Mouse (Mus musculus): Measurements from ENCODE around the gene Bak1. TPM values are rescaled to one million over a fixed set of nuclear protein-coding genes. Genes with fewer than 3 reads are reported as not detected.

Gene Bak1
- total RNA-seq (2014; fragmentation: Nextera tagmentation) (91.5 and 117 TPM in 2 replicates), total RNA-seq (2017) (37.5 and 38.6 TPM in 2 replicates)

- peak; percentile 26; the same call in 1 of the 2 replicates for ATAC-seq (replicated peaks; ENCODE audit: low FRiP score, low TSS enrichment, poor library complexity, severe bottlenecking)
Observed at GRCm38 (mm10) chr17:27028909-27029308, at the start of gene Bak1. TSS of gene Bak1 (minus strand) at chr17:27029009.

DNA sequence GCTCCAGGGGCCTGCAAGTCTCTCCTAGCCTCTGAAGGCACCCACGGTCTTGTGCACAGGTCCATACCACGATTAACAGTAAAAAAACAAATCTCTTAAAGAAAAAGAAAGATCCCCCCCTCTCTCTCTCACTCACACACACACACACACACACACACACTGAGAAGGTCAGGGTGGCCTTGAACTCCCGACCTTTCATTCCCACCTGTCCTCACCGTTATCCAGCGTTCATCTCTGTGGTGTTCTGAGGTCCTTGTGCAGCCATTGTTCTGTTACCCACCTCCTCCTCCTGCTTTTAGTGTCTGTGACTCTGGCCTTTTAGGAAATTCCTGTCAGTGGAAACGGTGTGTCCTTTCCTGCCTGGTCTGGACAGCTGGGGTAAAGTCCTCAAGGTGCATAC is 49.7 kb upstream of the Bak1 start:
- ATAC-seq (replicated peaks; ENCODE audit: low FRiP score, low TSS enrichment, poor library complexity, severe bottlenecking), result no peak

DNA sequence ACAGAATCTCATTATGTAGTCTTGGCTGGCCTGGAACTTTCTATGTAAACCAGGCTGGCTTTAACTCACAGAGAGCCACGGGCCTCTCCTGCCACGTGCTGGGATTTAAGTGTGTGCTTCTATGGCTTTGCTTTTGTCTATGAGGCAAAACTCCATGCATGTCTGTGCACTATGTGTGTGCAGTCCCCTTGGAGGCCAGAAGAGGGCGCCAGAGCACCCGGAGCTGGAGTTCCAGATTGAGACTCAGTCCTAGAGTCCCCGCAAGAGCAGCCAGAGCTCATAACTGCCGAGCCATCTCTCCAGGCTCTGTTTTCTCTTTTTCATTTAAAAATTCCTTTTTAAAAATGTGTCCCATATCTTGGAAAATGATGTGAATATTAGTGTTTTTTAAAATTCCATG is 49.1 kb upstream of the Bak1 start:
- no peak for ATAC-seq (replicated peaks; ENCODE audit: low FRiP score, low TSS enrichment, poor library complexity, severe bottlenecking)

- ATAC-seq (replicated peaks; ENCODE audit: low FRiP score, low TSS enrichment, poor library complexity, severe bottlenecking), result no peak
Observed at GRCm38 (mm10) chr17:27077133-27077532, 48.3 kb upstream of the Bak1 start.

- no peak for ATAC-seq (replicated peaks; ENCODE audit: low FRiP score, low TSS enrichment, poor library complexity, severe bottlenecking)
Observed at GRCm38 (mm10) chr17:27074849-27075745, 46.3 kb upstream of the Bak1 start.

GRCm38 (mm10) chr17:27074236-27074635 is 45.4 kb upstream of the Bak1 start:
- ATAC-seq (replicated peaks; ENCODE audit: low FRiP score, low TSS enrichment, poor library complexity, severe bottlenecking), result no peak

GRCm38 (mm10) chr17:27073778-27074177 is 45.0 kb upstream of the Bak1 start:
- no peak for ATAC-seq (replicated peaks; ENCODE audit: low FRiP score, low TSS enrichment, poor library complexity, severe bottlenecking)

GRCm38 (mm10) chr17:27073126-27073525 is 44.3 kb upstream of the Bak1 start:
- ATAC-seq (replicated peaks; ENCODE audit: low FRiP score, low TSS enrichment, poor library complexity, severe bottlenecking), result no peak

GRCm38 (mm10) chr17:27072363-27072762 is 43.6 kb upstream of the Bak1 start:
- ATAC-seq (replicated peaks; ENCODE audit: low FRiP score, low TSS enrichment, poor library complexity, severe bottlenecking), result no peak

DNA sequence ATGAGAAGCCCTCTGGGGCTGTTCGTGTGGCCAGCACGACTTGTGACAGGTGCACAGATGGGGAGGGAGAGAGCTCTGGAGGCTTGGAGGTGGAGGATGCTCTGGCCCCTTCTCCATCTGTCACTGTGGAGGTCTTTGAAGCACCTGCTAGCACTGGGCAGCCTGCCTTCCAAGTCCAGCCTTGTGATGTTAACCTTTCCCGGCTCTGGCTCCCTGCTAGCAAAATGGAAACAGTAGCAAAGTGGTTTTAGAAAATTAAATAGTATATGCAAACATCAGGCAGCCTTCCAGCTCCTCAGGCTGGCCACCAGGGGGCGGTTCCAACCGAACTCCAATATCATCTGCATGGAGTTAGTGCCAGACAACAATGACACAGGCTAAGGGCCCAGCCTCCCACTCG is 42.8 kb upstream of the Bak1 start:
- ATAC-seq (replicated peaks; ENCODE audit: low FRiP score, low TSS enrichment, poor library complexity, severe bottlenecking), result 0 out of 2 replicates have a peak, but pooled peaks have one; percentile 36

DNA sequence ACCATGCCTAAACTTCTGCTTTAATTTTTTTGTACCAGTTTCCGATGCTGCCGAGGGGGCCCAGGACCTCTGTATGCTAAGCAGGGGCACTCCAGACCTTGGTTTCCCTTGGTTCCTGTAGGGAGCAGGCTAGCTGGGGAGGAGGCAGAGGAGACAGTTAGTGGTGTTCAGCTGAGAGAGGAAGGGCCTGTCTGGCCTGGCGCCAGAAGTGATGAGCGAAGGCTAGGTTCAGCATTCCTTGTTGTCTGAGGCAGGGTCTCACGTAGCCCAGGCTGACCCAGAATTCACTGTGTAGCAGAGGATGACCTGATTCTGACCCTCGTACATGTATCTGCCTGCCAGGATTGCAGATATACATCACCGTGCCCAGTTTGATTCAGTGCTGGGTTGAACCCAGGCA is 42.1 kb upstream of the Bak1 start:
- ATAC-seq (replicated peaks; ENCODE audit: low FRiP score, low TSS enrichment, poor library complexity, severe bottlenecking), result no peak

DNA sequence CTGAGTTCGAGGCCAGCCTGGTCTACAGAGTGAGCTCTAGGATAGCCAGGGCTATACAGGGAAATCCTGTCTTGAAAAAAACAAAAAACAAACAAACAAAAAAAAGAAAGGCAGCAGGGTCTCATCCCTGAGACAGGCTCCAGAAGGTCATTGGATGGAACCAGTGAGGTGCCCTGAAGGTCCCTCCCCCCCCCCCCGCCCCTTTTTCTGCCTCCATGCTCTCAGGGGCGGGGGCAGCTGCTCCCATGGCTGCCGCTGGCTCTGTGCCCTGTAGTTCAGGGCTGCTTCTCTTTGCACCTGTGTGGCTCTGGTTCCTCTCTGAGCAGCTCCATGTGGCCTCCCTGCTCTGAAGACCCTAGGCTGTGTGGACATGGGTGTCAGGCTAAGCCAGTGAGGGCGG is 40.3 kb upstream of the Bak1 start:
- ATAC-seq (replicated peaks; ENCODE audit: low FRiP score, low TSS enrichment, poor library complexity, severe bottlenecking), result no peak

- no peak for ATAC-seq (replicated peaks; ENCODE audit: low FRiP score, low TSS enrichment, poor library complexity, severe bottlenecking)
Observed at GRCm38 (mm10) chr17:27066065-27066464, 37.3 kb upstream of the Bak1 start.

- no peak for ATAC-seq (replicated peaks; ENCODE audit: low FRiP score, low TSS enrichment, poor library complexity, severe bottlenecking)
Observed at GRCm38 (mm10) chr17:27064195-27064594, 35.4 kb upstream of the Bak1 start.

- no peak for ATAC-seq (replicated peaks; ENCODE audit: low FRiP score, low TSS enrichment, poor library complexity, severe bottlenecking)
Observed at GRCm38 (mm10) chr17:27063717-27064116, 34.9 kb upstream of the Bak1 start.

- ATAC-seq (replicated peaks; ENCODE audit: low FRiP score, low TSS enrichment, poor library complexity, severe bottlenecking), result no peak
Observed at GRCm38 (mm10) chr17:27062684-27063083, 33.9 kb upstream of the Bak1 start.

DNA sequence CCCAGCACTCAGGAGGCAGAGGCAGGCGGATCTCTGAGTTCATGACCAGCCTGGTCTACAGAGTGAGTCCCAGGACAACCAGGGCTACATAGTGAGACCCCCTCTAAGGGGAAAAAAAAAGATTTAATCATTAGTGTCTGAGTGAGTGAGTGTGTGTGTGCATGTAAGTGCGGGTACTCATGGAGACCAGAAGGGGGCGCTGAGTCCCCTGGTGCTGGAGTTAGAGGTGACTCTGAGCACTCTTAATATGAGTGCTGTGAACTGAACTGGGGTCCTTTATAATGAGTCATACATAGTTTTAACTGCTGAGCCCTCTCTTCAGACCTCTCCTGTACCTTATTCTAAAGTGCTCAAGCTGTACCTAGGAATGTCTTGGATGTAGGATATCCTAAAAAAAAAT is 32.9 kb upstream of the Bak1 start:
- ATAC-seq (replicated peaks; ENCODE audit: low FRiP score, low TSS enrichment, poor library complexity, severe bottlenecking), result no peak

DNA sequence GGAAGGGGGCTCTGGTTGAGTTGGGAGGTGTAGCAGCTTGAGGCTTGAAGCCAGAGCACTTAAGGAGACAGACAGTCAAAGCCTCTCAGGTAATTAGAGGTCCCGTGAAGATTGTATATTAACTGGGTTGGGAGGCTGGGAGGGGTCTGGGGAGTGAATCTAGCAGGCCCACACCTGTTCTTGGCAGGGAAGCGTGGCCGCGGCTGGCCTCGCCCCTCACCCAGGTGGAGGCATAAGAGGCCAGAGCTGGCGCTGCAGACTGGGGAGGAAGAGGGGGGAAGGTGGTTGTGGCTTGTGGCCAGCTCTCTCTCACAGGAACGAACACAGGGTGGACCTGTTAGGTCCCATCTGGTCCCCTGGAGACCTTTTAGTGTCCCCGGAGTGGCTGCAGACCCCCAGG is 31.9 kb upstream of the Bak1 start:
- ATAC-seq (replicated peaks; ENCODE audit: low FRiP score, low TSS enrichment, poor library complexity, severe bottlenecking), result no peak

DNA sequence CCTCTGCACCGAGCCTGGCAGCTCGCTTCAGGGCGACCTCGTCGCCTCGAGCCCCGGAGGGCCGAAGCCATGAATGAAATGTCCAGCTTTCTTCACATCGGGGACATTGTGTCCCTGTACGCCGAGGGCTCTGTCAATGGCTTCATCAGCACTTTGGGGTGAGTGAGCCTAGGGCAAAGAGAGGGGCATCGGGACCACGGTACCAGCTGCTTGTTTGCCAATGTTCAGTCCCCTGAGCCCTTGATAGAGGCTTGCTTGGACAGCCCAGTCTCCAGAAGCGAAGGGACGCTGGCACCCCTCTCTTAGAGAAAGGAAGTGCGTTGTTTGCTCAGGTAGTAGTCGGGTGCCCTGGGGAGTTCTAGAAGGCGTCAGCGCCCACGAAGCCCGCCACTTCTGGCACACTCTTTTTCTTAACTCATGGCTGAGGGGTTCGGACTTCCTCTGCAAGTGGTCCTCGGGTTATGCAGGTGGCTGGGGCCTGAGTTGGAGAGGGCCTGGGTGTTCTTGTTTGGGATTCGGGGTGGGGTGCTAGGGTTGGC is 28.8 kb upstream of the Bak1 start:
- ATAC-seq (replicated peaks; ENCODE audit: low FRiP score, low TSS enrichment, poor library complexity, severe bottlenecking), result no peak

GRCm38 (mm10) chr17:27056812-27057516 is 28.2 kb upstream of the Bak1 start, which contains the start of gene Itpr3:
TSS of gene Itpr3 (plus strand) at chr17:27057304.
- ATAC-seq (replicated peaks; ENCODE audit: low FRiP score, low TSS enrichment, poor library complexity, severe bottlenecking), result no peak; the same call in 1 of the 2 replicates

Measured in megakaryocyte-erythroid progenitor cell, adult 5-6 weeks (primary cell).